Mouse (Mus musculus) heart, postnatal 0 days (tissue): ENCODE measurements around the gene Gm49661. TPM values are rescaled to one million over a fixed set of nuclear protein-coding genes. Genes with fewer than 3 reads are reported as not detected.
A peak's percentile ranks its signal among the peaks of the same experiment; 100 is the strongest.

ENCODE experiments used
- ATAC-seq: fragments of 200-750 bp; cut with Nextera tagmentation; 2 replicates; pipeline ENCODE4 v1.8.0; 2017; ENCODE audit warnings: low read depth, moderate number of reproducible peaks, moderate library complexity; ENCODE audit not compliant: insufficient read depth
- DNase-seq: peaks from one replicate; pipeline ENCODE4 v3.0.0-alpha.2; 2016; ENCODE audit warnings: low spot score
- H3K27ac ChIP-seq: fragments of 300-500 bp; sonication (generic); 2 replicates; pipeline ENCODE4 v1.5.1; 2014; ENCODE audit warnings: low read depth, mild to moderate bottlenecking
- H3K27me3 ChIP-seq: fragments of 300-500 bp; sonication (generic); 2 replicates; pipeline ENCODE4 v1.6.1; 2014; ENCODE audit warnings: low read length, mixed read lengths; ENCODE audit not compliant: control insufficient read depth, insufficient read depth
- H3K36me3 ChIP-seq: fragments of 300-500 bp; sonication (generic); replicated peaks from 2 replicates; pipeline ENCODE4 v1.6.1; 2014; ENCODE audit warnings: low read length, mixed read lengths; ENCODE audit not compliant: control insufficient read depth, insufficient read depth
- H3K4me1 ChIP-seq: fragments of 300-500 bp; sonication (generic); 2 replicates; pipeline ENCODE4 v1.6.1; 2014; ENCODE audit warnings: antibody characterized with exemption; ENCODE audit not compliant: control insufficient read depth, insufficient read depth
- H3K4me2 ChIP-seq: fragments of 300-500 bp; sonication (generic); 2 replicates; pipeline ENCODE4 v1.6.1; 2014; ENCODE audit warnings: low read depth, mild to moderate bottlenecking, low read length, moderate library complexity
- H3K4me3 ChIP-seq: fragments of 300-500 bp; sonication (generic); 2 replicates; pipeline ENCODE4 v1.5.1; 2014; ENCODE audit warnings: low read depth, low read length
- H3K9ac ChIP-seq: fragments of 300-500 bp; sonication (generic); replicated peaks from 2 replicates; pipeline ENCODE4 v1.6.1; 2014; ENCODE audit warnings: low read depth, low read length, mixed read lengths
- H3K9me3 ChIP-seq: fragments of 300-500 bp; sonication (generic); replicated peaks from 2 replicates; pipeline ENCODE4 v1.6.1; 2016; ENCODE audit warnings: low read length; ENCODE audit not compliant: control insufficient read depth
- CTCF ChIP-seq: IDR thresholded peaks from 2 replicates; pipeline ENCODE4 v1.5.1; 2016; ENCODE audit warnings: antibody characterized with exemption, control low read depth, low read depth
- EP300 ChIP-seq: IDR thresholded peaks from 2 replicates; pipeline ENCODE4 v1.6.1; 2016; ENCODE audit warnings: antibody characterized with exemption, low read depth
- WGBS: fragments of 180-500 bp; shearing (Covaris S2); extraction: QIAGEN DNeasy Blood & Tissue Kit; methylation state at CpG from one replicate; pipeline ENCODE4 v1.1.7; 2014; 5-methylcytosine and 5-hydroxymethylcytosine counted together
- polyA plus RNA-seq: library from polyadenylated mRNA; unstranded; fragments of >200 nt; fragmentation: Nextera tagmentation; extraction: Ambion mirVana; gene quantifications from 2 replicates; pipeline ENCODE4 v1.2.1, GENCODE M21; 2015
- total RNA-seq: library from RNA; depleted of rRNA; stranded (reverse); fragments of >200 nt; gene quantifications from 2 replicates; pipeline ENCODE4 v1.2.3, GENCODE M21; 2014; ENCODE audit warnings: low replicate concordance

The Gm49661 gene
- total and polyA plus RNA-seq, 2 experiments from 2014 or later, result not detected

DNA sequence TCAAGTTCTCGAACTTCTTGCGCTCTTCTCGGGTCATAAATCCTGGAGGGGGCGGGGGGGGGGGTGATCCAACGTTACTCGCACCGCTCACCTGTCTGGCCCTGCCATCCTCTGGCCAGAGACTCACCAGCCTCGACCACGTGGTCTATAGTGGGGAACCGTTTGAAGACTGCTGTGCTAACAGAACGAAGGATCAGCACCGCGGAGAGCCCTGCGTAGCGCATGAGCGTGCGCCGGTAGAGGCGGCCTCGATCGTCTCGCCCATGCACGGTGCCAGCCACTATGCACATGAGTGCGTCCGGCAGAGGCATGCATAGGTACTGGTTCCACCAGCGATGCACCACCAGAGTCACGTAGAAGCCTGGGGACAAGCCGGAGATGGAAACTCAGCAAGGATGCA, 42.0 kb upstream of the Gm49661 start:
- no peak for TF ChIP-seq CTCF
- no peak for TF ChIP-seq EP300
- Histone ChIP-seq H3K9ac (no peak overlapping the region), H3K36me3 (no peaks in the 10 kb centered on the region), H3K9me3 (no peaks in the 10 kb centered on the region), H3K27ac (no peak overlapping the region), H3K27me3 (peaks cover 55% of the 10 kb centered on the region), H3K4me1 (no peaks in the 10 kb centered on the region), H3K4me3 (no peak overlapping the region), H3K4me2 (no peak overlapping the region)
- DNase-seq, result no peak
- 15% methylated on average over 28 of the region's 28 CpGs for WGBS
- ATAC-seq, result no peak

DNA sequence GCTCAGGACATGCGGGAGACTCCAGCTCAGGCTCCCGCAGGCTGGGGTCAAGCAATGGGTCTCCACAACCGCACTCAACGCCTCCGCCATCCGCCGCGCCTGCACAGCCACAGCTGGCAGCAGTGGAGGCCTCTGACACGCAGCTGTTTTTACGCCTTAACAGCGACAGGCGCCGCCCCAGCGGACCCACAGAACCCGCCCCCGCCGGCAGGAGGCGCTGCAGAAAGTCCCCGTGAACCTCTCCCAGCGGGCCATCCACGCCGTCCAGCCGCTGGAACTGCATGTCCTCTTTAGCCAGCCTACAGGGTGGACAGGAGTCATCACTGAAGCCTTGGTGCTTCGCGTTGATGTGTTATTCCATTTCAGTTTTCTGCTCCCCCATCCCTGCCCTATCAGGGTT, 38.5 kb upstream of the Gm49661 start:
- no peaks in the 10 kb centered on the region for H3K9me3 ChIP-seq
- DNase-seq, result no peak
- no peak overlapping the region for H3K9ac ChIP-seq
- H3K27ac ChIP-seq, result no peak overlapping the region
- no peak overlapping the region for H3K4me3 ChIP-seq
- ATAC-seq, result no peak
- H3K4me2 ChIP-seq, result no peak overlapping the region
- H3K36me3 ChIP-seq, result no peaks in the 10 kb centered on the region
- peaks cover 35% of the 10 kb centered on the region for H3K27me3 ChIP-seq
- no peak for TF ChIP-seq EP300
- TF ChIP-seq CTCF, result peak; percentile 22; the same call in 1 of the 2 replicates
- whole genome bisulfite sequencing, result 15% methylated on average over 25 of the region's 25 CpGs
- H3K4me1 ChIP-seq, result no peaks in the 10 kb centered on the region

DNA sequence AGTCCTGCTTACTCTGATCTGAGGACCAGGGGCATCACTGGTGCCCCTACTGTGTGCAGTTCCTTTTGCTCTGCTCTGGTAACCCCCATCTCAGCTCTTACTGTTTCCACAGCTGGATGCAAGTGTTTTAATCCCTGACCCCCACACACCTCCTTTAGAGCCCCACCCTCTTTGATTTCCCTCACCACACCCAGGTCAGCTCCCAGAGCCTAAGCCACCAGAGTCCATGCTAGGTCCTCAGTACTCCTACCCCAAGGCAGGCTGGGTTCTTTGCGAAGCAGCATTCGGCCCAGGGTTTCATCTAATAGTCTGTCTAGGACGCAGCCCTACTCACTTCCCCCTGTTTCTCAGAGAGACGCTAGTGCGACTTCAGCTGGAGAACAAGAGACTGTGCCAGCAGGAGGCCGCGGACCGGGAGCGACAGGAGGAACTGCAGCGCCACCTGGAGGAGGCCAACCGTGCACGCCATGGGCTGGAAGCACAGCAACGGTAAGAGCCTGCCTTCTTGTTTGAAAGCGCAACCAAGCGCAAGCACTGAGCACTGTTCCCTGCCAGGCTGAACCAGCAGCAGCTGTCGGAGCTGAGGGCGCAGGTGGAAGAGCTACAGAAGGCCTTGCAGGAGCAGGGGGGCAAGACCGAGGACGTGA, 28.5 kb upstream of the Gm49661 start:
- H3K4me1 ChIP-seq, result 0 out of 2 replicates have a peak, but pooled peaks cover 2% of the 10 kb centered on the region
- H3K9me3 ChIP-seq, result no peaks in the 10 kb centered on the region
- no peak overlapping the region for H3K27ac ChIP-seq
- peaks cover 16% of the 10 kb centered on the region; the same call in 1 of the 2 replicates for H3K27me3 ChIP-seq
- no peaks in the 10 kb centered on the region for H3K36me3 ChIP-seq
- WGBS, result 6% methylated on average over 19 of the region's 19 CpGs
- peak overlapping the region; percentile 20; the same call in 1 of the 2 replicates for H3K4me2 ChIP-seq
- no peak overlapping the region for H3K9ac ChIP-seq
- ATAC-seq (peak; percentile 79), DNase-seq (peak; percentile 85)
- H3K4me3 ChIP-seq, result no peak overlapping the region
- no peak for TF ChIP-seq EP300
- TF ChIP-seq CTCF, result peak; percentile 90

DNA sequence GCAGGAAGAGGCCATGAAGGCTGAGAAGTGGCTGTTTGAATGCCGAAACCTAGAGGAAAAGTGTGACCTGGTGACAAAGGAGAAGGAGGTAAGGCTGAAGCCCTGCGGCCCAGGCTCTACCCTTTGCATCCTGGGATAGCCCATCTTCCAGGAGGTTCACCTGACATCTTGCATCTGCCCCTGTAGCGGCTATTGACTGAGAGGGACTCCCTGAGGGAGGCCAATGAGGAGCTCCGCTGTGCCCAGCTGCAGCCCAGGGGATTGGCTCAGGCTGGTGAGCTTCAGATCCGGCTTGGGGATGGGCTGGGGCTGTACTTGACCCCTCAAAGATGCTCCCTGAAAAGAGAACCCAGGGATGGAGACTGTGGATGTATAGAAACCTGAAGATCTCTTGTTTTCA, 27.7 kb upstream of the Gm49661 start:
- Histone ChIP-seq H3K9ac (no peak overlapping the region), H3K36me3 (no peaks in the 10 kb centered on the region), H3K9me3 (no peaks in the 10 kb centered on the region), H3K4me1 (0 out of 2 replicates have a peak, but pooled peaks cover 2% of the 10 kb centered on the region), H3K4me2 (no peak overlapping the region), H3K27ac (no peak overlapping the region), H3K27me3 (peaks cover 16% of the 10 kb centered on the region; the same call in 1 of the 2 replicates), H3K4me3 (no peak overlapping the region)
- no peak for TF ChIP-seq CTCF
- no peak for TF ChIP-seq EP300
- WGBS, result 78% methylated on average over 5 of the region's 5 CpGs
- ATAC-seq (no peak), DNase-seq (no peak)

DNA sequence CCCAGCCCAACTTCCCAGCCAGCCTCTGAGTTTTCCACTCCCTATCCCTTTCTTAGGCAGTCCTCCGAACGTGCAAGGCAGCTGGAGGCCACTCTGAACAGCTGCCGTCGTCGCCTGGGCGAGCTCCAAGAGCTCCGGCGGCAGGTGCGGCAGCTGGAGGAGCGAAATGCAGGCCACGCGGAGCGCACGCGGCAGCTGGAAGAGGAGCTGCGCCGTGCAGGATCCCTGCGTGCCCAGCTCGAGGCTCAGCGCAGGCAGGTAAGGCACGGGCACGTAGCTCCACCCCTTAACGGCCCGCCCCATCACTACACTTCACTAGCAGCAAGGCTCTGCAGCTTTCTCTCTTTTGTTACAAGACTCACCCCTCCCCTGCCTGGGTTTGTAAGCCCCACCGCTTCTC, 26.4 kb upstream of the Gm49661 start:
- Histone ChIP-seq H3K27ac (no peak overlapping the region), H3K4me2 (no peak overlapping the region), H3K27me3 (peaks cover 16% of the 10 kb centered on the region; the same call in 1 of the 2 replicates), H3K4me1 (0 out of 2 replicates have a peak, but pooled peaks cover 8% of the 10 kb centered on the region), H3K36me3 (no peaks in the 10 kb centered on the region), H3K9me3 (no peaks in the 10 kb centered on the region), H3K4me3 (no peak overlapping the region), H3K9ac (no peak overlapping the region)
- no peak for TF ChIP-seq CTCF
- no peak for TF ChIP-seq EP300
- WGBS, result 27% methylated on average over 25 of the region's 25 CpGs
- DNase-seq, result no peak
- ATAC-seq, result no peak

DNA sequence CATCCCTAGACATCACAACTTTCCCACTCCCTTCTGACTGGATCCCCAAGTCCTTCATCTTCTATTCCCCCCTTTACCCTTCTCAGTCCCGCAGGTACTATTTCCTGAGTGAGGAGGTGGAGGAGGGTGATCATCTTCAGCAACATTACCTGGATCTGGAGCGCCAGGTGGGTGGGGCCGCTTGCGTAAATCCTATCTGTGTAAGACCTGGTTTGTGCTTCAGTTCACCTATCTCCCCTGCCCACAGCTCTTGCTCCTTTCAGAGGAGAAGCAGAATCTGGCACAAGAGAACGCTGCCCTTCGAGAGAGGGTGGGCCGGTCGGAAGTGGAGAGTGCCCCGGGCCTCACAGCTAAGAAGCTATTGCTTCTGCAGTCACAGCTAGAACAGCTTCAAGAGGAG, 25.1 kb upstream of the Gm49661 start:
- Histone ChIP-seq H3K27ac (no peak overlapping the region), H3K4me3 (no peak overlapping the region), H3K4me2 (no peak overlapping the region), H3K36me3 (no peaks in the 10 kb centered on the region), H3K4me1 (peaks cover 12% of the 10 kb centered on the region; the same call in 1 of the 2 replicates), H3K9me3 (no peaks in the 10 kb centered on the region), H3K9ac (no peak overlapping the region), H3K27me3 (peaks cover 16% of the 10 kb centered on the region; the same call in 1 of the 2 replicates)
- no peak for TF ChIP-seq EP300
- TF ChIP-seq CTCF, result no peak
- 91% methylated on average over 9 of the region's 9 CpGs for WGBS
- DNase-seq (no peak), ATAC-seq (no peak)
